In the genomic region with DNA sequence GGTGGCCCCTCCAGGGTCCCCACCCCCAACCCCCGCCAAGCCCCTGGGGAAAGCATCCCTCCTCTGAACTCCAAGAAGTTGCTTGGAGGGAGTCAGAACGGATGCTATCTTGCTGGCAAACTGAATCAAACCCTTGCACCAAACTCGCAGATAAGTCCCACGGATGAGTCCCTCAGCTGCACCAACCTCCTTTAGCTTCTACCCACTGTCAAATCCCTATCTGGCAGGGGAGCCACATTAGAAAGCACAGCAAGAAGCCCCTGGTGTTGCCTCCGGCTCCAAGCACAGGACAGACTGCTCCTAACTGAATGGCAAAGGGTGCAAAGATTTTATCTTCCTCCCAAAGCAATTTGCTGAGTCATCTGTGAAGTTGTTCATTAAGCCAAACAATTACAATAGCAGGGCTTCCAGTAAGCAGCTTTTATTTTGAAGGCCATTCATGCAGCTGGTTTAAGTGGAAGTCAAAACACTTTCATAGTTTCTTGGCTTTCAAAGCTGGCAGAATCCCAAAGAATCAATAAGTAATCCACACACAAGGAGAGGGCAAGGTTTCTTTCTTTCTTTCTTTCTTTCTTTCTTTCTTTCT, we compare ENCODE assay signal across 14 mouse cellular contexts. TPM values are rescaled to one million over a fixed set of nuclear protein-coding genes. Genes with fewer than 3 reads are reported as not detected.
DNase-seq lines count a peak whose midpoint lies in the region; ATAC-seq and TF ChIP-seq lines count a peak whose summit lies in the region.
"Had no signal": no experiment of that assay in that cellular context is flagged by ENCODE, and none has a peak within 500 bp of the region (broad histone marks: within the 10 kb centered on the region; RNA-seq: fewer than 3 reads in every experiment).

No protein-coding gene starts in this region.

- no peak overlapping the region for H3K4me2 ChIP-seq in midbrain, postnatal 0 days (ENCODE audit: low read depth, low read length, poor library complexity, severe bottlenecking)
- no peak overlapping the region for H3K4me2 ChIP-seq in midbrain, embryonic 13.5 days (replicated peaks)

- no peak overlapping the region for H3K9ac ChIP-seq in midbrain, postnatal 0 days (replicated peaks; ENCODE audit: low read length, poor library complexity, severe bottlenecking)
- no peak overlapping the region for H3K9ac ChIP-seq in midbrain, embryonic 13.5 days (replicated peaks)
- H3K9ac ChIP-seq: liver, embryonic 14.5 days had no signal

- WGBS in midbrain, postnatal 0 days: 39% methylated on average over 5 of the region's 5 CpGs
- WGBS in midbrain, embryonic 13.5 days: 35% methylated on average over 5 of the region's 5 CpGs
- WGBS in midbrain, embryonic 10.5 days: 33% methylated on average over 5 of the region's 5 CpGs

- H3K27me3 ChIP-seq in midbrain, postnatal 0 days (ENCODE audit: insufficient read depth, low read length): no peaks in the 10 kb centered on the region
- H3K27me3 ChIP-seq in midbrain, embryonic 13.5 days: peaks cover 25% of the 10 kb centered on the region
- peaks cover 46% of the 10 kb centered on the region for H3K27me3 ChIP-seq in midbrain, embryonic 10.5 days (ENCODE audit: low read depth, poor library complexity, severe bottlenecking)

- intact Hi-C loops in gastrocnemius, adult 2 months (cut with DNase I): no loop called here

- no peak overlapping the region for H3K27ac ChIP-seq in gastrocnemius, adult 2 months
- H3K27ac ChIP-seq in midbrain, postnatal 0 days (ENCODE audit: low read depth, low read length): no peak overlapping the region
- no peak overlapping the region for H3K27ac ChIP-seq in midbrain, embryonic 13.5 days
- H3K27ac ChIP-seq in midbrain, embryonic 10.5 days (replicated peaks): no peak overlapping the region
- H3K27ac ChIP-seq: layer of hippocampus, adult 2 months; liver, embryonic 14.5 days had no signal

- H3K9me3 ChIP-seq in midbrain, postnatal 0 days (ENCODE audit: low read length): no peaks in the 10 kb centered on the region
- H3K9me3 ChIP-seq in midbrain, embryonic 13.5 days: no peaks in the 10 kb centered on the region
- H3K9me3 ChIP-seq in midbrain, embryonic 10.5 days (replicated peaks): no peaks in the 10 kb centered on the region

- no peak for ATAC-seq in midbrain, postnatal 0 days (ENCODE audit: low FRiP score)
- ATAC-seq in midbrain, embryonic 13.5 days: no peak
- peak; percentile 68 for ATAC-seq in megakaryocyte-erythroid progenitor cell, adult 5-6 weeks (replicated peaks; ENCODE audit: low FRiP score, low TSS enrichment, poor library complexity, severe bottlenecking)
- ATAC-seq in activated CD4-positive, CD25-positive, alpha-beta regulatory T cell, adult 4 months: no peak
- ATAC-seq: CD4-positive, CD25-positive, alpha-beta regulatory T cell, adult 4 months had no signal

- no peak for TF ChIP-seq CTCF in gastrocnemius, adult 2 months (IDR thresholded peaks at IDR 0.05)
- no peak for TF ChIP-seq CTCF in midbrain, postnatal 0 days (IDR thresholded peaks at IDR 0.05)

- H3K4me1 ChIP-seq in midbrain, postnatal 0 days (ENCODE audit: insufficient read depth, low read length): peaks cover 3% of the 10 kb centered on the region; the same call in 1 of the 2 replicates
- peaks cover 17% of the 10 kb centered on the region for H3K4me1 ChIP-seq in midbrain, embryonic 13.5 days (replicated peaks)
- H3K4me1 ChIP-seq in midbrain, embryonic 10.5 days: peaks cover 44% of the 10 kb centered on the region

- DNase-seq in gastrocnemius, adult 2 months: no peak
- no peak for DNase-seq in gastrocnemius, postnatal 4 days (ENCODE audit: low spot score in 2 of 2)
- peak; percentile 49 for DNase-seq in midbrain, postnatal 0 days (ENCODE audit: low spot score)
- peak; percentile 36 for DNase-seq in gonadal fat pad, adult 2 months (ENCODE audit: low read depth)
- no peak for DNase-seq in midbrain, embryonic 10.5 days (ENCODE audit: low spot score)
- DNase-seq: adrenal gland, postnatal 10 days; gastrocnemius, postnatal 10 days had no signal

- H3K4me3 ChIP-seq in gastrocnemius, adult 2 months: peak overlapping the region; percentile 63; the same call in 1 of the 2 replicates
- H3K4me3 ChIP-seq in midbrain, postnatal 0 days (ENCODE audit: low read depth, low read length): no peak overlapping the region
- H3K4me3 ChIP-seq in midbrain, embryonic 13.5 days (replicated peaks): no peak overlapping the region
- no peak overlapping the region for H3K4me3 ChIP-seq in midbrain, embryonic 10.5 days
- H3K4me3 ChIP-seq: layer of hippocampus, adult 2 months had no signal

- no peaks in the 10 kb centered on the region for H3K36me3 ChIP-seq in midbrain, postnatal 0 days (ENCODE audit: insufficient read depth, low read length)
- no peaks in the 10 kb centered on the region for H3K36me3 ChIP-seq in midbrain, embryonic 13.5 days
- H3K36me3 ChIP-seq in midbrain, embryonic 10.5 days: no peaks in the 10 kb centered on the region

RNA-seq across cellular contexts. Expression of a gene that starts 1.0 kb away (rescaled TPM):
- total RNA-seq in gastrocnemius, adult 2 months (2021): not detected
- total RNA-seq in gastrocnemius, postnatal 4 days (2021): under 1 TPM in 1 of 2 experiments, not detected in 1; 0.34 TPM
- not detected in 2 replicates for total RNA-seq in midbrain, postnatal 0 days (2014; rRNA removed)
- polyA plus RNA-seq in midbrain, postnatal 0 days (2015; fragmentation: Nextera tagmentation; extraction: Ambion mirVana): 0.25 and 0.28 TPM in 2 replicates
- polyA plus RNA-seq in midbrain, embryonic 13.5 days (2015; fragmentation: Nextera tagmentation; extraction: Ambion mirVana): not detected in 2 replicates
- 0.24 TPM in 1 of 2 replicates, not detected in the other for polyA plus RNA-seq in gonadal fat pad, adult 2 months (2012; rRNA removed)
- not detected in 2 replicates for total RNA-seq in megakaryocyte-erythroid progenitor cell, adult 5-6 weeks (2014; fragmentation: Nextera tagmentation)
- total RNA-seq in megakaryocyte-erythroid progenitor cell, adult 5-6 weeks (2017): 0.30 TPM in 1 of 2 replicates, not detected in the other
- not detected for polyA plus RNA-seq in activated CD4-positive, CD25-positive, alpha-beta regulatory T cell, adult 4 months (2017; shearing (Covaris generic))
- polyA plus RNA-seq in midbrain, embryonic 10.5 days (2016; fragmentation: Nextera tagmentation; extraction: Ambion mirVana): 0.07 TPM in 1 of 2 replicates, not detected in the other
- total RNA-seq: adrenal gland, postnatal 10 days; gastrocnemius, postnatal 10 days had no signal
- polyA plus RNA-seq: CD4-positive, CD25-positive, alpha-beta regulatory T cell, adult 4 months had no signal

RNA-seq across cellular contexts. Expression of a gene that starts 10.2 kb away (rescaled TPM):
- total RNA-seq in gastrocnemius, adult 2 months (2021): under 1 TPM in 1 of 2 experiments, not detected in 1; 0.54 TPM
- total RNA-seq in gastrocnemius, postnatal 4 days (2021): 1 to 10 TPM; 1.4 to 1.5 TPM
- total RNA-seq in midbrain, postnatal 0 days (2014; rRNA removed): 0.28 TPM in 1 of 2 replicates, not detected in the other
- 0.19 and 0.61 TPM in 2 replicates for polyA plus RNA-seq in midbrain, postnatal 0 days (2015; fragmentation: Nextera tagmentation; extraction: Ambion mirVana)
- 1.8 and 2.7 TPM in 2 replicates for polyA plus RNA-seq in midbrain, embryonic 13.5 days (2015; fragmentation: Nextera tagmentation; extraction: Ambion mirVana)
- 1.0 and 1.9 TPM in 2 replicates for polyA plus RNA-seq in gonadal fat pad, adult 2 months (2012; rRNA removed)
- not detected in 2 replicates for total RNA-seq in megakaryocyte-erythroid progenitor cell, adult 5-6 weeks (2014; fragmentation: Nextera tagmentation)
- 0.80 TPM in 1 of 2 replicates, not detected in the other for total RNA-seq in megakaryocyte-erythroid progenitor cell, adult 5-6 weeks (2017)
- polyA plus RNA-seq in activated CD4-positive, CD25-positive, alpha-beta regulatory T cell, adult 4 months (2017; shearing (Covaris generic)): not detected
- 7.3 and 9.7 TPM in 2 replicates for polyA plus RNA-seq in midbrain, embryonic 10.5 days (2016; fragmentation: Nextera tagmentation; extraction: Ambion mirVana)
- polyA plus RNA-seq: CD4-positive, CD25-positive, alpha-beta regulatory T cell, adult 4 months had no signal

RNA-seq across cellular contexts. Expression of a gene that starts 14.1 kb away (rescaled TPM):
- total RNA-seq in gastrocnemius, adult 2 months (2021): 10 to 100 TPM in 1 of 2 experiments, 1 to 10 TPM in 1; 5.4 to 12.4 TPM
- total RNA-seq in gastrocnemius, postnatal 4 days (2021): 10 to 100 TPM; 77.8 to 84.1 TPM
- total RNA-seq in midbrain, postnatal 0 days (2014; rRNA removed): 32.1 and 33.3 TPM in 2 replicates
- polyA plus RNA-seq in midbrain, postnatal 0 days (2015; fragmentation: Nextera tagmentation; extraction: Ambion mirVana): 59.6 and 60.6 TPM in 2 replicates
- 37.9 and 47.6 TPM in 2 replicates for polyA plus RNA-seq in midbrain, embryonic 13.5 days (2015; fragmentation: Nextera tagmentation; extraction: Ambion mirVana)
- 65.0 and 73.0 TPM in 2 replicates for polyA plus RNA-seq in gonadal fat pad, adult 2 months (2012; rRNA removed)
- 2.3 TPM in 1 of 2 replicates, not detected in the other for total RNA-seq in megakaryocyte-erythroid progenitor cell, adult 5-6 weeks (2014; fragmentation: Nextera tagmentation)
- total RNA-seq in megakaryocyte-erythroid progenitor cell, adult 5-6 weeks (2017): 40.2 and 87.4 TPM in 2 replicates
- not detected for polyA plus RNA-seq in activated CD4-positive, CD25-positive, alpha-beta regulatory T cell, adult 4 months (2017; shearing (Covaris generic))
- 51.4 and 74.2 TPM in 2 replicates for polyA plus RNA-seq in midbrain, embryonic 10.5 days (2016; fragmentation: Nextera tagmentation; extraction: Ambion mirVana)
- polyA plus RNA-seq: CD4-positive, CD25-positive, alpha-beta regulatory T cell, adult 4 months had no signal

RNA-seq across cellular contexts. Expression of a gene that starts 27.8 kb away (rescaled TPM):
- not detected for total RNA-seq in gastrocnemius, adult 2 months (2021)
- total RNA-seq in gastrocnemius, postnatal 4 days (2021): not detected
- not detected in 2 replicates for total RNA-seq in midbrain, postnatal 0 days (2014; rRNA removed)
- polyA plus RNA-seq in midbrain, postnatal 0 days (2015; fragmentation: Nextera tagmentation; extraction: Ambion mirVana): 0.20 and 0.39 TPM in 2 replicates
- not detected in 2 replicates for polyA plus RNA-seq in midbrain, embryonic 13.5 days (2015; fragmentation: Nextera tagmentation; extraction: Ambion mirVana)
- polyA plus RNA-seq in gonadal fat pad, adult 2 months (2012; rRNA removed): 0.50 TPM in 1 of 2 replicates, not detected in the other
- not detected in 2 replicates for total RNA-seq in megakaryocyte-erythroid progenitor cell, adult 5-6 weeks (2014; fragmentation: Nextera tagmentation)
- total RNA-seq in megakaryocyte-erythroid progenitor cell, adult 5-6 weeks (2017): 0.42 TPM in 1 of 2 replicates, not detected in the other
- polyA plus RNA-seq in activated CD4-positive, CD25-positive, alpha-beta regulatory T cell, adult 4 months (2017; shearing (Covaris generic)): not detected
- not detected in 2 replicates for polyA plus RNA-seq in midbrain, embryonic 10.5 days (2016; fragmentation: Nextera tagmentation; extraction: Ambion mirVana)
- total RNA-seq: adrenal gland, postnatal 10 days; gastrocnemius, postnatal 10 days; layer of hippocampus, adult 2 months had no signal
- polyA plus RNA-seq: neural tube, embryonic 11.5 days had no signal

RNA-seq across cellular contexts. Expression of a gene that starts 36.2 kb away (rescaled TPM):
- total RNA-seq in gastrocnemius, adult 2 months (2021): not detected
- not detected for total RNA-seq in gastrocnemius, postnatal 4 days (2021)
- not detected in 2 replicates for total RNA-seq in midbrain, postnatal 0 days (2014; rRNA removed)
- polyA plus RNA-seq in midbrain, postnatal 0 days (2015; fragmentation: Nextera tagmentation; extraction: Ambion mirVana): not detected in 2 replicates
- not detected in 2 replicates for polyA plus RNA-seq in midbrain, embryonic 13.5 days (2015; fragmentation: Nextera tagmentation; extraction: Ambion mirVana)
- polyA plus RNA-seq in gonadal fat pad, adult 2 months (2012; rRNA removed): 0.06 TPM in 1 of 2 replicates, not detected in the other
- total RNA-seq in megakaryocyte-erythroid progenitor cell, adult 5-6 weeks (2014; fragmentation: Nextera tagmentation): not detected in 2 replicates
- not detected in 2 replicates for total RNA-seq in megakaryocyte-erythroid progenitor cell, adult 5-6 weeks (2017)
- not detected for polyA plus RNA-seq in activated CD4-positive, CD25-positive, alpha-beta regulatory T cell, adult 4 months (2017; shearing (Covaris generic))
- polyA plus RNA-seq in midbrain, embryonic 10.5 days (2016; fragmentation: Nextera tagmentation; extraction: Ambion mirVana): not detected in 2 replicates
- total RNA-seq: adrenal gland, postnatal 10 days; gastrocnemius, postnatal 10 days; layer of hippocampus, adult 2 months had no signal
- polyA plus RNA-seq: CD4-positive, CD25-positive, alpha-beta regulatory T cell, adult 4 months; liver, embryonic 14.5 days had no signal

Comparison
In these comparisons a context has a peak if more than half of its experiments do, and no peak if none do; other contexts are left out.
1. DNase-seq: peak in midbrain, postnatal 0 days (single experiment) and gonadal fat pad, adult 2 months (single experiment); none in gastrocnemius, adult 2 months (single experiment), gastrocnemius, postnatal 4 days (0 of 2) and midbrain, embryonic 10.5 days (single experiment).
2. RNA of a gene that starts 14.1 kb away (polyA plus RNA-seq): 65.0 to 73.0 TPM in gonadal fat pad, adult 2 months, 59.6 to 60.6 TPM in midbrain, postnatal 0 days, 51.4 to 74.2 TPM in midbrain, embryonic 10.5 days and 37.9 to 47.6 TPM in midbrain, embryonic 13.5 days; not detected in activated CD4-positive, CD25-positive, alpha-beta regulatory T cell, adult 4 months; every median in the first group is over 10 times any median in the second.